Mouse (Mus musculus): Measurements from ENCODE around the gene Cdca5. TPM values are rescaled to one million over a fixed set of nuclear protein-coding genes. Genes with fewer than 3 reads are reported as not detected.

Cdca5 gene
- polyA plus RNA-seq, 1 experiment from 2014 or later, result 39.0 TPM

- Histone ChIP-seq H3K4me1 (ENCODE audit: control insufficient read depth, insufficient read depth, low read length) (peaks cover 13% of the 10 kb centered on the region), H3K27ac (ENCODE audit: low read length) (peak within 1 kb of the TSS; percentile 99), H3K4me3 (ENCODE audit: low read depth, low read length) (peak within 1 kb of the TSS; percentile 89), H3K9ac (replicated peaks; ENCODE audit: low read depth, low read length) (peak within 1 kb of the TSS; percentile 87), H3K36me3 (ENCODE audit: control insufficient read depth, insufficient read depth, low read length) (peaks cover 33% of the 10 kb centered on the region), H3K27me3 (ENCODE audit: control insufficient read depth, insufficient read depth, low read length) (no peaks in the 10 kb centered on the region), H3K9me3 (ENCODE audit: control insufficient read depth, low read depth, low read length) (no peaks in the 10 kb centered on the region), H3K4me2 (replicated peaks; ENCODE audit: low read depth, low read length) (peak within 1 kb of the TSS; percentile 84)
- peak; percentile 89 for ATAC-seq (ENCODE audit: insufficient number of reproducible peaks, insufficient read depth, low FRiP score, low read depth)
- WGBS, result under 1% methylated on average over 65 of the region's 65 CpGs
Observed at GRCm38 (mm10) chr19:6046294-6047153, 38.3 kb upstream of the Cdca5 start, which contains the start of gene Syvn1. TSS of gene Syvn1 (plus strand) at chr19:6046576.

- Histone ChIP-seq H3K4me3 (ENCODE audit: low read depth, low read length) (peak overlapping the region; percentile 89), H3K4me2 (replicated peaks; ENCODE audit: low read depth, low read length) (peak overlapping the region; percentile 84), H3K4me1 (ENCODE audit: control insufficient read depth, insufficient read depth, low read length) (peaks cover 13% of the 10 kb centered on the region), H3K9me3 (ENCODE audit: control insufficient read depth, low read depth, low read length) (no peaks in the 10 kb centered on the region), H3K27ac (ENCODE audit: low read length) (peak overlapping the region; percentile 99), H3K36me3 (ENCODE audit: control insufficient read depth, insufficient read depth, low read length) (peaks cover 41% of the 10 kb centered on the region), H3K9ac (replicated peaks; ENCODE audit: low read depth, low read length) (peak overlapping the region; percentile 87), H3K27me3 (ENCODE audit: control insufficient read depth, insufficient read depth, low read length) (no peaks in the 10 kb centered on the region)
- 3% methylated on average over 40 of the region's 44 CpGs for WGBS
- peak; percentile 15 for ATAC-seq (ENCODE audit: insufficient number of reproducible peaks, insufficient read depth, low FRiP score, low read depth)
Observed at GRCm38 (mm10) chr19:6047154-6047898, 37.5 kb upstream of the Cdca5 start.

GRCm38 (mm10) chr19:6047899-6048166 lies 37.0 kb upstream of the Cdca5 start:
- peak overlapping the region; percentile 84 for H3K4me2 ChIP-seq (replicated peaks; ENCODE audit: low read depth, low read length)
- H3K36me3 ChIP-seq (ENCODE audit: control insufficient read depth, insufficient read depth, low read length), result peaks cover 46% of the 10 kb centered on the region
- no peaks in the 10 kb centered on the region for H3K9me3 ChIP-seq (ENCODE audit: control insufficient read depth, low read depth, low read length)
- peaks cover 13% of the 10 kb centered on the region for H3K4me1 ChIP-seq (ENCODE audit: control insufficient read depth, insufficient read depth, low read length)
- peak overlapping the region; percentile 87; the same call in 1 of the 2 replicates for H3K9ac ChIP-seq (replicated peaks; ENCODE audit: low read depth, low read length)
- no peak for ATAC-seq (ENCODE audit: insufficient number of reproducible peaks, insufficient read depth, low FRiP score, low read depth)
- H3K27ac ChIP-seq (ENCODE audit: low read length), result no peak overlapping the region
- 80% methylated on average over 8 of the region's 8 CpGs for WGBS
- peak overlapping the region; percentile 89 for H3K4me3 ChIP-seq (ENCODE audit: low read depth, low read length)
- H3K27me3 ChIP-seq (ENCODE audit: control insufficient read depth, insufficient read depth, low read length), result no peaks in the 10 kb centered on the region

GRCm38 (mm10) chr19:6048681-6049410 lies 35.9 kb upstream of the Cdca5 start:
- 88% methylated on average over 11 of the region's 11 CpGs for WGBS
- H3K9me3 ChIP-seq (ENCODE audit: control insufficient read depth, low read depth, low read length), result no peaks in the 10 kb centered on the region
- no peak overlapping the region for H3K4me2 ChIP-seq (replicated peaks; ENCODE audit: low read depth, low read length)
- H3K4me1 ChIP-seq (ENCODE audit: control insufficient read depth, insufficient read depth, low read length), result peaks cover 13% of the 10 kb centered on the region
- no peak overlapping the region for H3K4me3 ChIP-seq (ENCODE audit: low read depth, low read length)
- peaks cover 56% of the 10 kb centered on the region for H3K36me3 ChIP-seq (ENCODE audit: control insufficient read depth, insufficient read depth, low read length)
- no peak overlapping the region for H3K27ac ChIP-seq (ENCODE audit: low read length)
- no peaks in the 10 kb centered on the region for H3K27me3 ChIP-seq (ENCODE audit: control insufficient read depth, insufficient read depth, low read length)
- no peak for ATAC-seq (ENCODE audit: insufficient number of reproducible peaks, insufficient read depth, low FRiP score, low read depth)
- no peak overlapping the region for H3K9ac ChIP-seq (replicated peaks; ENCODE audit: low read depth, low read length)

GRCm38 (mm10) chr19:6052516-6052915 lies 32.3 kb upstream of the Cdca5 start:
- Histone ChIP-seq H3K27me3 (ENCODE audit: control insufficient read depth, insufficient read depth, low read length) (no peaks in the 10 kb centered on the region), H3K36me3 (ENCODE audit: control insufficient read depth, insufficient read depth, low read length) (peaks cover 69% of the 10 kb centered on the region), H3K9me3 (ENCODE audit: control insufficient read depth, low read depth, low read length) (no peaks in the 10 kb centered on the region), H3K27ac (ENCODE audit: low read length) (no peak overlapping the region), H3K4me3 (ENCODE audit: low read depth, low read length) (no peak overlapping the region), H3K9ac (replicated peaks; ENCODE audit: low read depth, low read length) (no peak overlapping the region), H3K4me2 (replicated peaks; ENCODE audit: low read depth, low read length) (no peak overlapping the region), H3K4me1 (ENCODE audit: control insufficient read depth, insufficient read depth, low read length) (peaks cover 12% of the 10 kb centered on the region)
- ATAC-seq (ENCODE audit: insufficient number of reproducible peaks, insufficient read depth, low FRiP score, low read depth), result no peak
- WGBS, result 92% methylated on average over 7 of the region's 7 CpGs

GRCm38 (mm10) chr19:6054296-6054695 lies 30.5 kb upstream of the Cdca5 start:
- Histone ChIP-seq H3K4me3 (ENCODE audit: low read depth, low read length) (no peak overlapping the region), H3K9me3 (ENCODE audit: control insufficient read depth, low read depth, low read length) (no peaks in the 10 kb centered on the region), H3K9ac (replicated peaks; ENCODE audit: low read depth, low read length) (no peak overlapping the region), H3K36me3 (ENCODE audit: control insufficient read depth, insufficient read depth, low read length) (peaks cover 66% of the 10 kb centered on the region), H3K27me3 (ENCODE audit: control insufficient read depth, insufficient read depth, low read length) (no peaks in the 10 kb centered on the region), H3K27ac (ENCODE audit: low read length) (no peak overlapping the region), H3K4me1 (ENCODE audit: control insufficient read depth, insufficient read depth, low read length) (peaks cover 10% of the 10 kb centered on the region; the same call in 1 of the 2 replicates), H3K4me2 (replicated peaks; ENCODE audit: low read depth, low read length) (no peak overlapping the region)
- ATAC-seq (ENCODE audit: insufficient number of reproducible peaks, insufficient read depth, low FRiP score, low read depth), result no peak
- 79% methylated on average over 5 of the region's 5 CpGs for WGBS

- peaks cover 47% of the 10 kb centered on the region for H3K36me3 ChIP-seq (ENCODE audit: control insufficient read depth, insufficient read depth, low read length)
- H3K27ac ChIP-seq (ENCODE audit: low read length), result no peak overlapping the region
- peaks cover 10% of the 10 kb centered on the region; the same call in 1 of the 2 replicates for H3K4me1 ChIP-seq (ENCODE audit: control insufficient read depth, insufficient read depth, low read length)
- WGBS, result 52% methylated on average over 4 of the region's 4 CpGs
- no peaks in the 10 kb centered on the region for H3K9me3 ChIP-seq (ENCODE audit: control insufficient read depth, low read depth, low read length)
- no peaks in the 10 kb centered on the region for H3K27me3 ChIP-seq (ENCODE audit: control insufficient read depth, insufficient read depth, low read length)
- peak overlapping the region; percentile 69; the same call in 1 of the 2 replicates for H3K9ac ChIP-seq (replicated peaks; ENCODE audit: low read depth, low read length)
- H3K4me2 ChIP-seq (replicated peaks; ENCODE audit: low read depth, low read length), result peak overlapping the region; percentile 79
- H3K4me3 ChIP-seq (ENCODE audit: low read depth, low read length), result peak overlapping the region; percentile 89
- ATAC-seq (ENCODE audit: insufficient number of reproducible peaks, insufficient read depth, low FRiP score, low read depth), result no peak
Observed at GRCm38 (mm10) chr19:6056696-6057095, 28.1 kb upstream of the Cdca5 start.
